Mouse (Mus musculus): Measurements from ENCODE around the gene Fam78a.

- TF ChIP-seq CTCF (IDR thresholded peaks at IDR 0.05), result no peak
- no peak for TF ChIP-seq EP300 (IDR thresholded peaks at IDR 0.05)
Measured at GRCm38 (mm10) chr2:32084111-32084871, at the start of gene Fam78a.

Data from lung, postnatal 0 days (tissue).